Comparison of ENCODE assay signal across 9 mouse cellular contexts in genomic region chr15:78779253-78779652, GRCm38 (mm10). TPM values are rescaled to one million over a fixed set of nuclear protein-coding genes. Genes with fewer than 3 reads are reported as not detected.
DNase-seq lines count a peak whose midpoint lies in the region; ATAC-seq and TF ChIP-seq lines count a peak whose summit lies in the region.
"Had no signal": no experiment of that assay in that cellular context is flagged by ENCODE, and none has a peak within 500 bp of the region (broad histone marks: within the 10 kb centered on the region; RNA-seq: fewer than 3 reads in every experiment).

No protein-coding gene starts in this region.

- 0 out of 2 replicates have a peak, but pooled peaks have one; percentile 14 for TF ChIP-seq CTCF in embryonic fibroblast, embryonic 13.5 days (IDR thresholded peaks at IDR 0.05; ENCODE audit: borderline replicate concordance, insufficient read depth, low read length)
- peak; percentile 51 for TF ChIP-seq CTCF in stomach, postnatal 0 days (IDR thresholded peaks at IDR 0.05; ENCODE audit: low read depth)

- H3K27me3 ChIP-seq in hindbrain, embryonic 11.5 days (ENCODE audit: control insufficient read depth, insufficient read depth, low read length), result peaks cover 2% of the 10 kb centered on the region; the same call in 1 of the 2 replicates
- no peaks in the 10 kb centered on the region for H3K27me3 ChIP-seq in hindbrain, embryonic 16.5 days (replicated peaks; ENCODE audit: control insufficient read depth, insufficient read depth, low read length)
- no peaks in the 10 kb centered on the region; the same call in 1 of the 2 replicates for H3K27me3 ChIP-seq in neural tube, embryonic 12.5 days (replicated peaks)
- no peaks in the 10 kb centered on the region; the same call in 1 of the 2 replicates for H3K27me3 ChIP-seq in neural tube, embryonic 15.5 days (replicated peaks)
- no peaks in the 10 kb centered on the region for H3K27me3 ChIP-seq in stomach, postnatal 0 days (ENCODE audit: control insufficient read depth, insufficient read depth, low read length)

- TF ChIP-seq POLR2A in embryonic fibroblast, embryonic 13.5 days (IDR thresholded peaks at IDR 0.05; ENCODE audit: low read depth, low read length), result no peak

- no peak overlapping the region for H3K4me2 ChIP-seq in hindbrain, embryonic 11.5 days (replicated peaks; ENCODE audit: low read depth, low read length)
- no peak overlapping the region for H3K4me2 ChIP-seq in hindbrain, embryonic 16.5 days (ENCODE audit: low read length)
- H3K4me2 ChIP-seq in neural tube, embryonic 12.5 days (replicated peaks), result no peak overlapping the region
- H3K4me2 ChIP-seq in neural tube, embryonic 15.5 days, result no peak overlapping the region
- H3K4me2 ChIP-seq in stomach, postnatal 0 days (replicated peaks; ENCODE audit: low read depth), result no peak overlapping the region

- no peak for DNase-seq in hindbrain, embryonic 11.5 days (ENCODE audit: low spot score)
- no peak for DNase-seq in stomach, postnatal 0 days (ENCODE audit: low spot score)
- no peak for DNase-seq in right cerebral cortex, postnatal 14 days
- no peak for DNase-seq in layer of hippocampus, adult 18-20 months (ENCODE audit: low spot score in 2 of 2)

- no peak overlapping the region for H3K4me3 ChIP-seq in hindbrain, embryonic 11.5 days (ENCODE audit: low read depth, low read length)
- no peak overlapping the region for H3K4me3 ChIP-seq in hindbrain, embryonic 16.5 days (ENCODE audit: low read length)
- H3K4me3 ChIP-seq in neural tube, embryonic 12.5 days, result no peak overlapping the region
- H3K4me3 ChIP-seq in neural tube, embryonic 15.5 days (replicated peaks), result no peak overlapping the region
- no peak overlapping the region for H3K4me3 ChIP-seq in embryonic fibroblast, embryonic 13.5 days (ENCODE audit: insufficient read depth, low read length)
- no peak overlapping the region for H3K4me3 ChIP-seq in stomach, postnatal 0 days (ENCODE audit: low read depth, low read length)

- H3K27ac ChIP-seq in hindbrain, embryonic 11.5 days (ENCODE audit: low read depth, low read length), result no peak overlapping the region
- H3K27ac ChIP-seq in hindbrain, embryonic 16.5 days (ENCODE audit: low read depth, low read length), result no peak overlapping the region
- no peak overlapping the region for H3K27ac ChIP-seq in neural tube, embryonic 12.5 days
- no peak overlapping the region for H3K27ac ChIP-seq in neural tube, embryonic 15.5 days (replicated peaks)
- H3K27ac ChIP-seq in embryonic fibroblast, embryonic 13.5 days (ENCODE audit: insufficient read depth, low read length), result no peak overlapping the region
- no peak overlapping the region for H3K27ac ChIP-seq in stomach, postnatal 0 days (replicated peaks)

- no peaks in the 10 kb centered on the region for H3K9me3 ChIP-seq in hindbrain, embryonic 11.5 days (ENCODE audit: control insufficient read depth, low read length)
- H3K9me3 ChIP-seq in hindbrain, embryonic 16.5 days (ENCODE audit: control insufficient read depth, low read length), result no peaks in the 10 kb centered on the region
- H3K9me3 ChIP-seq in neural tube, embryonic 12.5 days, result no peaks in the 10 kb centered on the region
- no peaks in the 10 kb centered on the region for H3K9me3 ChIP-seq in neural tube, embryonic 15.5 days (replicated peaks)
- no peaks in the 10 kb centered on the region for H3K9me3 ChIP-seq in stomach, postnatal 0 days (ENCODE audit: control insufficient read depth, low read length)

- WGBS in hindbrain, embryonic 11.5 days, result 77% methylated on average over 8 of the region's 8 CpGs
- WGBS in hindbrain, embryonic 16.5 days, result 81% methylated on average over 8 of the region's 8 CpGs
- 85% methylated on average over 8 of the region's 8 CpGs for WGBS in neural tube, embryonic 12.5 days
- 83% methylated on average over 8 of the region's 8 CpGs for WGBS in neural tube, embryonic 15.5 days
- 75% methylated on average over 8 of the region's 8 CpGs for WGBS in stomach, postnatal 0 days

- TF ChIP-seq EP300 in stomach, postnatal 0 days (optimal IDR thresholded peaks at IDR 0.05), result no peak

- H3K4me1 ChIP-seq in hindbrain, embryonic 11.5 days (replicated peaks; ENCODE audit: control insufficient read depth, insufficient read depth, low read length), result peaks cover 3% of the 10 kb centered on the region; the same call in 1 of the 2 replicates
- peaks cover 3% of the 10 kb centered on the region for H3K4me1 ChIP-seq in hindbrain, embryonic 16.5 days (ENCODE audit: control insufficient read depth, insufficient read depth, low read depth, low read length)
- H3K4me1 ChIP-seq in neural tube, embryonic 12.5 days, result peaks cover 15% of the 10 kb centered on the region
- H3K4me1 ChIP-seq in neural tube, embryonic 15.5 days, result peaks cover 6% of the 10 kb centered on the region; the same call in 1 of the 2 replicates
- H3K4me1 ChIP-seq in embryonic fibroblast, embryonic 13.5 days (ENCODE audit: control insufficient read depth, insufficient read depth, low read length), result no peaks in the 10 kb centered on the region
- no peaks in the 10 kb centered on the region for H3K4me1 ChIP-seq in stomach, postnatal 0 days (replicated peaks; ENCODE audit: control insufficient read depth, insufficient read depth)

- H3K9ac ChIP-seq in hindbrain, embryonic 11.5 days (ENCODE audit: low read depth, low read length), result 0 out of 2 replicates have a peak overlapping the region, but pooled peaks have one; percentile 31
- no peak overlapping the region for H3K9ac ChIP-seq in hindbrain, embryonic 16.5 days (ENCODE audit: low read depth, low read length)
- H3K9ac ChIP-seq in neural tube, embryonic 12.5 days, result no peak overlapping the region
- H3K9ac ChIP-seq in neural tube, embryonic 15.5 days (replicated peaks), result no peak overlapping the region
- H3K9ac ChIP-seq in stomach, postnatal 0 days (ENCODE audit: low read length), result no peak overlapping the region

- no peak for ATAC-seq in hindbrain, embryonic 11.5 days (ENCODE audit: low FRiP score)
- no peak for ATAC-seq in hindbrain, embryonic 16.5 days
- ATAC-seq in neural tube, embryonic 12.5 days (ENCODE audit: low FRiP score, low read depth), result peak; percentile 19; the same call in 1 of the 2 replicates
- ATAC-seq in neural tube, embryonic 15.5 days (ENCODE audit: low FRiP score), result no peak
- 0 out of 2 replicates have a peak, but pooled peaks have one; percentile 13 for ATAC-seq in stomach, postnatal 0 days (ENCODE audit: low FRiP score, low TSS enrichment)

- no peaks in the 10 kb centered on the region for H3K36me3 ChIP-seq in hindbrain, embryonic 11.5 days (ENCODE audit: control insufficient read depth, insufficient read depth, low read length)
- H3K36me3 ChIP-seq in hindbrain, embryonic 16.5 days (ENCODE audit: control insufficient read depth, insufficient read depth, low read length), result no peaks in the 10 kb centered on the region
- H3K36me3 ChIP-seq in neural tube, embryonic 12.5 days, result no peaks in the 10 kb centered on the region
- no peaks in the 10 kb centered on the region for H3K36me3 ChIP-seq in neural tube, embryonic 15.5 days
- H3K36me3 ChIP-seq in stomach, postnatal 0 days (ENCODE audit: control insufficient read depth, insufficient read depth, low read length), result 0 out of 2 replicates have a peak, but pooled peaks cover 3% of the 10 kb centered on the region

RNA-seq across cellular contexts. Expression of gene Mfng, which starts 6.0 kb away (rescaled TPM):
- polyA plus RNA-seq in hindbrain, embryonic 11.5 days (2014; fragmentation: Nextera tagmentation; extraction: Ambion mirVana), result 34.6 and 34.7 TPM in 2 replicates
- polyA plus RNA-seq in hindbrain, embryonic 16.5 days (2015; fragmentation: Nextera tagmentation; extraction: Ambion mirVana), result 19.7 and 20.1 TPM in 2 replicates
- 65.3 and 72.9 TPM in 2 replicates for polyA plus RNA-seq in neural tube, embryonic 12.5 days (2016; fragmentation: Nextera tagmentation; extraction: Ambion mirVana)
- polyA plus RNA-seq in neural tube, embryonic 15.5 days (2015; fragmentation: Nextera tagmentation; extraction: Ambion mirVana), result 14.5 and 22.6 TPM in 2 replicates
- not detected in 2 replicates for polyA plus RNA-seq in embryonic fibroblast, embryonic 13.5 days (2011; ENCODE audit: insufficient read length, low read depth, missing spikeins)
- 5.6 and 7.2 TPM in 2 replicates for polyA plus RNA-seq in stomach, postnatal 0 days (2015; fragmentation: Nextera tagmentation; extraction: Ambion mirVana)
- total RNA-seq in layer of hippocampus, adult 18-20 months (2021), result 1 to 10 TPM; 6.0 to 6.2 TPM

RNA-seq across cellular contexts. Expression of gene Card10, which starts 23.6 kb away (rescaled TPM):
- polyA plus RNA-seq in hindbrain, embryonic 11.5 days (2014; fragmentation: Nextera tagmentation; extraction: Ambion mirVana), result 1.8 and 2.4 TPM in 2 replicates
- polyA plus RNA-seq in hindbrain, embryonic 16.5 days (2015; fragmentation: Nextera tagmentation; extraction: Ambion mirVana), result 2.5 and 2.8 TPM in 2 replicates
- polyA plus RNA-seq in neural tube, embryonic 12.5 days (2016; fragmentation: Nextera tagmentation; extraction: Ambion mirVana), result 2.8 and 3.4 TPM in 2 replicates
- 1.9 and 3.7 TPM in 2 replicates for polyA plus RNA-seq in neural tube, embryonic 15.5 days (2015; fragmentation: Nextera tagmentation; extraction: Ambion mirVana)
- 5.9 and 6.4 TPM in 2 replicates for polyA plus RNA-seq in embryonic fibroblast, embryonic 13.5 days (2011; ENCODE audit: insufficient read length, low read depth, missing spikeins)
- polyA plus RNA-seq in stomach, postnatal 0 days (2015; fragmentation: Nextera tagmentation; extraction: Ambion mirVana), result 2.4 and 2.8 TPM in 2 replicates
- 1 to 10 TPM; 5.9 to 6.7 TPM for total RNA-seq in layer of hippocampus, adult 18-20 months (2021)
- total RNA-seq: hematopoietic stem cell, adult 5-6 weeks had no signal

Comparison
In these comparisons a context has a peak if more than half of its experiments do, and no peak if none do; other contexts are left out.
1. ATAC-seq: peak in neural tube, embryonic 12.5 days (single experiment) and stomach, postnatal 0 days (single experiment); none in hindbrain, embryonic 11.5 days (single experiment), hindbrain, embryonic 16.5 days (single experiment) and neural tube, embryonic 15.5 days (single experiment).